12 mouse cellular contexts compared by ENCODE assay signal in genomic region chr3:65884571-65885011, GRCm38 (mm10).
DNase-seq lines count a peak whose midpoint lies in the region; ATAC-seq and TF ChIP-seq lines count a peak whose summit lies in the region.
"Had no signal": no experiment of that assay in that cellular context is flagged by ENCODE, and none has a peak within 500 bp of the region (broad histone marks: within the 10 kb centered on the region; RNA-seq: fewer than 3 reads in every experiment).

No protein-coding gene starts in this region.

- peak; percentile 94 for ATAC-seq in lung, postnatal 0 days
- no peak for ATAC-seq in liver, postnatal 0 days
- ATAC-seq: forebrain, embryonic 13.5 days had no signal

- H3K9me3 ChIP-seq in lung, postnatal 0 days (ENCODE audit: low read length), result no peaks in the 10 kb centered on the region
- no peaks in the 10 kb centered on the region for H3K9me3 ChIP-seq in embryonic facial prominence, embryonic 10.5 days
- H3K9me3 ChIP-seq in liver, postnatal 0 days (ENCODE audit: low read length), result no peaks in the 10 kb centered on the region
- H3K9me3 ChIP-seq: forebrain, embryonic 13.5 days; heart, embryonic 15.5 days had no signal

- H3K4me2 ChIP-seq in lung, postnatal 0 days (replicated peaks; ENCODE audit: low read depth, low read length), result no peak overlapping the region
- H3K4me2 ChIP-seq in liver, postnatal 0 days (ENCODE audit: low read depth, low read length), result no peak overlapping the region
- H3K4me2 ChIP-seq: forebrain, embryonic 13.5 days; heart, embryonic 15.5 days had no signal

- no peaks in the 10 kb centered on the region for H3K27me3 ChIP-seq in lung, postnatal 0 days (replicated peaks; ENCODE audit: insufficient read depth, low read length)
- no peaks in the 10 kb centered on the region for H3K27me3 ChIP-seq in embryonic facial prominence, embryonic 10.5 days (replicated peaks; ENCODE audit: low read depth, poor library complexity, severe bottlenecking)
- no peaks in the 10 kb centered on the region for H3K27me3 ChIP-seq in liver, postnatal 0 days (ENCODE audit: insufficient read depth, low read length)
- H3K27me3 ChIP-seq: forebrain, embryonic 13.5 days; heart, embryonic 15.5 days had no signal

- peaks cover 3% of the 10 kb centered on the region; the same call in 1 of the 2 replicates for H3K4me1 ChIP-seq in lung, postnatal 0 days (ENCODE audit: insufficient read depth, low read depth, low read length)
- H3K4me1 ChIP-seq in embryonic facial prominence, embryonic 10.5 days, result peaks cover 16% of the 10 kb centered on the region
- no peaks in the 10 kb centered on the region; the same call in 1 of the 2 replicates for H3K4me1 ChIP-seq in liver, postnatal 0 days (ENCODE audit: insufficient read depth)
- H3K4me1 ChIP-seq: forebrain, embryonic 13.5 days had no signal

- H3K9ac ChIP-seq in lung, postnatal 0 days (replicated peaks; ENCODE audit: low read depth), result no peak overlapping the region
- no peak overlapping the region for H3K9ac ChIP-seq in liver, postnatal 0 days (replicated peaks)
- H3K9ac ChIP-seq: forebrain, embryonic 13.5 days; heart, embryonic 15.5 days had no signal

- H3K27ac ChIP-seq in lung, postnatal 0 days (ENCODE audit: low read length), result no peak overlapping the region
- H3K27ac ChIP-seq in embryonic facial prominence, embryonic 10.5 days (replicated peaks), result no peak overlapping the region
- no peak overlapping the region for H3K27ac ChIP-seq in liver, postnatal 0 days (ENCODE audit: low read depth)
- H3K27ac ChIP-seq: forebrain, embryonic 13.5 days; heart, embryonic 15.5 days; macrophage had no signal

- no peaks in the 10 kb centered on the region for H3K36me3 ChIP-seq in lung, postnatal 0 days (ENCODE audit: insufficient read depth, low read length)
- H3K36me3 ChIP-seq in embryonic facial prominence, embryonic 10.5 days (replicated peaks), result no peaks in the 10 kb centered on the region
- H3K36me3 ChIP-seq in liver, postnatal 0 days (replicated peaks; ENCODE audit: insufficient read depth, low read length), result no peaks in the 10 kb centered on the region
- H3K36me3 ChIP-seq: heart, embryonic 15.5 days had no signal

- WGBS in lung, postnatal 0 days, result 49% methylated on average over 10 of the region's 10 CpGs
- WGBS in embryonic facial prominence, embryonic 10.5 days, result 87% methylated on average over 10 of the region's 10 CpGs
- WGBS in liver, postnatal 0 days (ENCODE audit: insufficient replicate concordance), result 71% methylated on average over 10 of the region's 10 CpGs

- H3K4me3 ChIP-seq in lung, postnatal 0 days (ENCODE audit: low read depth, low read length), result no peak overlapping the region
- no peak overlapping the region for H3K4me3 ChIP-seq in embryonic facial prominence, embryonic 10.5 days
- H3K4me3 ChIP-seq in liver, postnatal 0 days (ENCODE audit: low read depth, low read length), result no peak overlapping the region
- H3K4me3 ChIP-seq: forebrain, embryonic 13.5 days; heart, embryonic 15.5 days had no signal

- no peak for TF ChIP-seq CTCF in lung, postnatal 0 days (IDR thresholded peaks at IDR 0.05)
- TF ChIP-seq CTCF in liver, postnatal 0 days (IDR thresholded peaks at IDR 0.05; ENCODE audit: low read depth), result no peak

- TF ChIP-seq EP300 in lung, postnatal 0 days (IDR thresholded peaks at IDR 0.05), result peak; percentile 83
- no peak for TF ChIP-seq EP300 in liver, postnatal 0 days (IDR thresholded peaks at IDR 0.05; ENCODE audit: low read depth)

- DNase-seq in 3134 (ENCODE audit: extremely low read depth, insufficient read length, low spot score), result peak; percentile 59
- peak; percentile 34 for DNase-seq in cerebellum, adult 11 months
- DNase-seq in frontal cortex, postnatal 25 days (ENCODE audit: low spot score in 2 of 2), result peak; percentile 31 to 48
- peak; percentile 86 for DNase-seq in lung, postnatal 0 days (ENCODE audit: low spot score)
- no peak for DNase-seq in gastrocnemius, postnatal 10 days
- DNase-seq in embryonic facial prominence, embryonic 10.5 days (ENCODE audit: low spot score), result no peak
- DNase-seq in liver, postnatal 0 days, result no peak
- DNase-seq in ovary, postnatal 14 days (ENCODE audit: low spot score), result no peak
- DNase-seq: kidney, postnatal 4 days had no signal

Comparison
In these comparisons a context has a peak if more than half of its experiments do, and no peak if none do; other contexts are left out.
1. DNase-seq: peak in 3134 (single experiment), cerebellum, adult 11 months (single experiment), frontal cortex, postnatal 25 days (2 of 2) and lung, postnatal 0 days (single experiment); none in gastrocnemius, postnatal 10 days (single experiment), embryonic facial prominence, embryonic 10.5 days (single experiment), liver, postnatal 0 days (single experiment) and ovary, postnatal 14 days (single experiment).